ENCODE assay signal across 17 mouse cellular contexts in the genomic region with DNA sequence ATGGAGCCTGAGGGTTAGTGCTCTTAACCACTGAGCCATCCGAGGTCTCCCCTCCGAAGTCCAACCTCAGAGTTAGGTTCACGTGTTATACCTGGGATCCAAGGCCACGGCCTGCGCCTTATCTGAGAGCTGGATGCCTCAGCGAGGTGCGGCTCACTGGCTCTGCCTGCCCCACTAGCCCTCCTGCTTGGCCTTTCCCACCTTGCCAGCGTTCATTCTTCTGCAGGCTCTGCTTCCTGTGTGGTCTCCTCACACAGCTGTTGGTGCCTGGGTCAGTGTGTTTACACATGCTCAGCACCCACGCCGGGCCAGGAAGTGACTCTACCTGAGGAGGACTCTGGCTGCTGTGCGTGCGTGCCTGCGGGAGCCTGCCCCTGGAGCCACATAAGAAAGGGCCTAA. TPM values are rescaled to one million over a fixed set of nuclear protein-coding genes. Genes with fewer than 3 reads are reported as not detected.
DNase-seq lines count a peak whose midpoint lies in the region; ATAC-seq and TF ChIP-seq lines count a peak whose summit lies in the region.
"Had no signal": no experiment of that assay in that cellular context is flagged by ENCODE, and none has a peak within 500 bp of the region (broad histone marks: within the 10 kb centered on the region; RNA-seq: fewer than 3 reads in every experiment).

No protein-coding gene starts in this region.

- no peak for TF ChIP-seq CTCF in midbrain, postnatal 0 days (IDR thresholded peaks at IDR 0.05)

- no peaks in the 10 kb centered on the region for H3K27me3 ChIP-seq in intestine, embryonic 14.5 days (replicated peaks; ENCODE audit: control insufficient read depth, insufficient read depth, low read length)
- H3K27me3 ChIP-seq in stomach, embryonic 14.5 days (ENCODE audit: control insufficient read depth, insufficient read depth, low read length) = no peaks in the 10 kb centered on the region
- H3K27me3 ChIP-seq in midbrain, postnatal 0 days (ENCODE audit: insufficient read depth, low read length) = no peaks in the 10 kb centered on the region
- H3K27me3 ChIP-seq: forebrain, embryonic 12.5 days; heart, embryonic 12.5 days; liver, embryonic 13.5 days; midbrain, embryonic 15.5 days; neural tube, embryonic 15.5 days had no signal

- 37% methylated on average over 13 of the region's 13 CpGs for WGBS in intestine, embryonic 14.5 days
- WGBS in stomach, embryonic 14.5 days = 29% methylated on average over 13 of the region's 13 CpGs
- WGBS in midbrain, postnatal 0 days = 85% methylated on average over 13 of the region's 13 CpGs

- no peaks in the 10 kb centered on the region for H3K36me3 ChIP-seq in intestine, embryonic 14.5 days (ENCODE audit: control insufficient read depth, insufficient read depth, low read length)
- H3K36me3 ChIP-seq in stomach, embryonic 14.5 days (ENCODE audit: control insufficient read depth, insufficient read depth, low read length) = no peaks in the 10 kb centered on the region
- H3K36me3 ChIP-seq in midbrain, postnatal 0 days (ENCODE audit: insufficient read depth, low read length) = no peaks in the 10 kb centered on the region
- H3K36me3 ChIP-seq: forebrain, embryonic 12.5 days; heart, embryonic 12.5 days; midbrain, embryonic 15.5 days; neural tube, embryonic 15.5 days had no signal

- ATAC-seq in intestine, embryonic 14.5 days (replicated peaks; ENCODE audit: low FRiP score, low TSS enrichment, low read depth) = peak; percentile 42
- ATAC-seq in stomach, embryonic 14.5 days (ENCODE audit: insufficient number of reproducible peaks, insufficient read depth, low FRiP score, low read depth) = peak; percentile 66; the same call in 1 of the 2 replicates
- ATAC-seq in frontal cortex, adult (ENCODE audit: low TSS enrichment) = no peak
- ATAC-seq in midbrain, postnatal 0 days (ENCODE audit: low FRiP score) = no peak
- ATAC-seq: hindbrain, embryonic 16.5 days; midbrain, embryonic 15.5 days had no signal

- H3K9ac ChIP-seq in intestine, embryonic 14.5 days (ENCODE audit: low read length) = no peak overlapping the region
- H3K9ac ChIP-seq in stomach, embryonic 14.5 days (replicated peaks; ENCODE audit: low read depth, low read length) = no peak overlapping the region
- no peak overlapping the region for H3K9ac ChIP-seq in midbrain, postnatal 0 days (replicated peaks; ENCODE audit: low read length, poor library complexity, severe bottlenecking)
- H3K9ac ChIP-seq: forebrain, embryonic 12.5 days; heart, embryonic 12.5 days; liver, embryonic 13.5 days; midbrain, embryonic 15.5 days; neural tube, embryonic 15.5 days had no signal

- no peak overlapping the region for H3K4me3 ChIP-seq in intestine, embryonic 14.5 days (ENCODE audit: low read depth, low read length)
- H3K4me3 ChIP-seq in stomach, embryonic 14.5 days (ENCODE audit: low read depth, low read length) = no peak overlapping the region
- H3K4me3 ChIP-seq in midbrain, postnatal 0 days (ENCODE audit: low read depth, low read length) = no peak overlapping the region
- H3K4me3 ChIP-seq: forebrain, embryonic 12.5 days; gastrocnemius, adult 2 months; heart, embryonic 12.5 days; left cerebral cortex, adult 2 months; liver, embryonic 13.5 days; midbrain, embryonic 15.5 days; neural tube, embryonic 15.5 days had no signal

- DNase-seq in lung, postnatal 36 days = peak; percentile 29
- no peak for DNase-seq in lung, postnatal 25 days (ENCODE audit: low spot score)
- DNase-seq in intestine, embryonic 14.5 days (ENCODE audit: low spot score) = no peak
- DNase-seq in midbrain, postnatal 0 days (ENCODE audit: low spot score) = no peak
- DNase-seq in cerebellum, adult 9-10 months = no peak
- DNase-seq: cerebellum, adult 18-20 months; kidney, postnatal 14 days; liver, embryonic 13.5 days had no signal

- H3K27ac ChIP-seq in intestine, embryonic 14.5 days (ENCODE audit: low read depth) = peak overlapping the region; percentile 64; the same call in 1 of the 2 replicates
- H3K27ac ChIP-seq in stomach, embryonic 14.5 days (ENCODE audit: low read length) = peak overlapping the region; percentile 0; the same call in 1 of the 2 replicates
- no peak overlapping the region for H3K27ac ChIP-seq in midbrain, postnatal 0 days (ENCODE audit: low read depth, low read length)
- H3K27ac ChIP-seq: forebrain, embryonic 12.5 days; gastrocnemius, adult 2 months; left cerebral cortex, adult 2 months; liver, embryonic 13.5 days; midbrain, embryonic 15.5 days; neural tube, embryonic 15.5 days had no signal

- no peak overlapping the region for H3K4me2 ChIP-seq in intestine, embryonic 14.5 days (ENCODE audit: low read length)
- H3K4me2 ChIP-seq in stomach, embryonic 14.5 days (replicated peaks; ENCODE audit: low read depth, low read length) = no peak overlapping the region
- H3K4me2 ChIP-seq in midbrain, postnatal 0 days (ENCODE audit: low read depth, low read length, poor library complexity, severe bottlenecking) = no peak overlapping the region
- H3K4me2 ChIP-seq: forebrain, embryonic 12.5 days; heart, embryonic 12.5 days; liver, embryonic 13.5 days; midbrain, embryonic 15.5 days; neural tube, embryonic 15.5 days had no signal

- H3K9me3 ChIP-seq in intestine, embryonic 14.5 days (ENCODE audit: control insufficient read depth, low read length) = no peaks in the 10 kb centered on the region
- H3K9me3 ChIP-seq in stomach, embryonic 14.5 days (ENCODE audit: control insufficient read depth, low read depth, low read length) = no peaks in the 10 kb centered on the region
- no peaks in the 10 kb centered on the region for H3K9me3 ChIP-seq in midbrain, postnatal 0 days (ENCODE audit: low read length)
- H3K9me3 ChIP-seq: forebrain, embryonic 12.5 days; heart, embryonic 12.5 days; liver, embryonic 13.5 days; midbrain, embryonic 15.5 days; neural tube, embryonic 15.5 days had no signal

- peaks cover 13% of the 10 kb centered on the region for H3K4me1 ChIP-seq in intestine, embryonic 14.5 days (replicated peaks; ENCODE audit: control insufficient read depth, insufficient read depth, low read length)
- H3K4me1 ChIP-seq in stomach, embryonic 14.5 days (ENCODE audit: control insufficient read depth, insufficient read depth, low read length) = peaks cover 9% of the 10 kb centered on the region; the same call in 1 of the 2 replicates
- no peaks in the 10 kb centered on the region for H3K4me1 ChIP-seq in midbrain, postnatal 0 days (ENCODE audit: insufficient read depth, low read length)
- H3K4me1 ChIP-seq: forebrain, embryonic 12.5 days; midbrain, embryonic 15.5 days; neural tube, embryonic 15.5 days had no signal

RNA-seq across cellular contexts. Expression of gene Ppard, which starts 37.7 kb away (rescaled TPM):
- polyA plus RNA-seq in intestine, embryonic 14.5 days (2014; fragmentation: Nextera tagmentation; extraction: Ambion mirVana) = 2.1 and 2.5 TPM in 2 replicates
- 3.4 TPM in 2 replicates for polyA plus RNA-seq in stomach, embryonic 14.5 days (2014; fragmentation: Nextera tagmentation; extraction: Ambion mirVana)
- 7.7 and 10.1 TPM in 2 replicates for total RNA-seq in midbrain, postnatal 0 days (2014; rRNA removed)
- 1.2 and 1.5 TPM in 2 replicates for polyA plus RNA-seq in midbrain, postnatal 0 days (2015; fragmentation: Nextera tagmentation; extraction: Ambion mirVana)

RNA-seq across cellular contexts. Expression of gene Fance, which starts 43.2 kb away (rescaled TPM):
- polyA plus RNA-seq in intestine, embryonic 14.5 days (2014; fragmentation: Nextera tagmentation; extraction: Ambion mirVana) = 27.3 and 33.7 TPM in 2 replicates
- 26.5 and 29.9 TPM in 2 replicates for polyA plus RNA-seq in stomach, embryonic 14.5 days (2014; fragmentation: Nextera tagmentation; extraction: Ambion mirVana)
- total RNA-seq in midbrain, postnatal 0 days (2014; rRNA removed) = 33.4 and 33.6 TPM in 2 replicates
- polyA plus RNA-seq in midbrain, postnatal 0 days (2015; fragmentation: Nextera tagmentation; extraction: Ambion mirVana) = 26.1 and 28.6 TPM in 2 replicates

RNA-seq across cellular contexts. Expression of gene Rpl10a, which starts 58.1 kb away (rescaled TPM):
- polyA plus RNA-seq in intestine, embryonic 14.5 days (2014; fragmentation: Nextera tagmentation; extraction: Ambion mirVana) = 909 and 955 TPM in 2 replicates
- polyA plus RNA-seq in stomach, embryonic 14.5 days (2014; fragmentation: Nextera tagmentation; extraction: Ambion mirVana) = 797 and 911 TPM in 2 replicates
- 810 and 1,016 TPM in 2 replicates for total RNA-seq in midbrain, postnatal 0 days (2014; rRNA removed)
- 347 and 365 TPM in 2 replicates for polyA plus RNA-seq in midbrain, postnatal 0 days (2015; fragmentation: Nextera tagmentation; extraction: Ambion mirVana)

Comparison
In these comparisons a context has a peak if more than half of its experiments do, and no peak if none do; other contexts are left out.
1. ATAC-seq: peak in intestine, embryonic 14.5 days (single experiment) and stomach, embryonic 14.5 days (single experiment); none in frontal cortex, adult (single experiment) and midbrain, postnatal 0 days (single experiment).